Mouse (Mus musculus): ENCODE measurements around the gene Nhlrc4.

Nhlrc4 gene

DNA sequence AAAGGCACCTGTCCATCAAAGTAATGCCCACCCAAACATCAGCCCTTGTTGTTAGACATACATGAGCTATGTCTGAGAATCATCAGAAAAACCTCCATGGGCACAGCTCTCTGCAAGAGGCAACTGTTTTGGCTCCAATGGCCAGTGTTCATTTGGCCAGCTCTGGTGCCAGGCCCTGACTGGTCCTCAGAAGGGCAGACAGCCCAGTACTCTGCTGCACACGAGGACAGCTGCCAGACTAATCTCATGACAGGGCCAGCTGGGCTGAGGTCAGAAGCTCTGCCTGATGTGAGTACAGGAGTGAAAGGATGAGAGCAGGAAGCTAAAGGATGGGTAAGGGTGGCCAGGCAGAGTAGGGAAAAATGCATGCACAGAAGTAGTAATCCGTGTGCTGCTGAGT lies 19.4 kb downstream of the Nhlrc4 start:
- in situ Hi-C loops (cut with MboI, MseI): no loop called here

DNA sequence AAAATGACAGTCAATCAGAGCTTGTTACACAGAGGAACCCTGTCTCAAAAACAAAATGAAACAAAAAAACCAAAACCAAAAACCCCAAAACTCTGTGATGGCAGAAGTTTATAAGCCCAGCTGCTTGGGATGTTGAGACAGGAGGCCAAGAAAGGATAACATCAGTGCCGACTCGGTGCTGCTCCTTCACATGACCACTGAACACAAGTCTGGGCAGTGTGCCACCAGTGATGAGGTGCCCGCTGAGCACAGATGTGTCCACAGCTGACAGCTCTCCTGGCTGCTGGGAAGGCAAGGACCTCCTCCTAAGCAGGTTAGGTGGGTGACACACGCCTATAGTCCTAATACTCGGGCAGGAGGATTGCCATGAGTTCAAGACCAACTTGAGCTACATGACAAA lies 22.6 kb downstream of the Nhlrc4 start:
- in situ Hi-C loops (cut with MboI, MseI): no loop called here

- in situ Hi-C loops (cut with MboI, MseI): no loop called here
Observed at GRCm38 (mm10) chr17:25919786-25920642, 24.7 kb downstream of the Nhlrc4 start.

- in situ Hi-C loops (cut with MboI, MseI): no loop called here
Observed at GRCm38 (mm10) chr17:25919144-25919785, 25.5 kb downstream of the Nhlrc4 start, which contains the start of gene Rab40c. Gene Rab40c, minus strand, starts transcription at chr17:25919727.

- in situ Hi-C loops (cut with MboI, MseI): no loop called here
Observed at GRCm38 (mm10) chr17:25918037-25918750, 26.6 kb downstream of the Nhlrc4 start.

GRCm38 (mm10) chr17:25916931-25917647 lies 27.7 kb downstream of the Nhlrc4 start:
- in situ Hi-C loops (cut with MboI, MseI): no loop called here

- in situ Hi-C loops (cut with MboI, MseI): no loop called here
Observed at GRCm38 (mm10) chr17:25914295-25914694, 30.5 kb downstream of the Nhlrc4 start.

- in situ Hi-C loops (cut with MboI, MseI): no loop called here
Observed at GRCm38 (mm10) chr17:25913877-25914275, 30.9 kb downstream of the Nhlrc4 start.

GRCm38 (mm10) chr17:25913186-25913876 lies 31.4 kb downstream of the Nhlrc4 start:
- in situ Hi-C loops (cut with MboI, MseI): no loop called here

DNA sequence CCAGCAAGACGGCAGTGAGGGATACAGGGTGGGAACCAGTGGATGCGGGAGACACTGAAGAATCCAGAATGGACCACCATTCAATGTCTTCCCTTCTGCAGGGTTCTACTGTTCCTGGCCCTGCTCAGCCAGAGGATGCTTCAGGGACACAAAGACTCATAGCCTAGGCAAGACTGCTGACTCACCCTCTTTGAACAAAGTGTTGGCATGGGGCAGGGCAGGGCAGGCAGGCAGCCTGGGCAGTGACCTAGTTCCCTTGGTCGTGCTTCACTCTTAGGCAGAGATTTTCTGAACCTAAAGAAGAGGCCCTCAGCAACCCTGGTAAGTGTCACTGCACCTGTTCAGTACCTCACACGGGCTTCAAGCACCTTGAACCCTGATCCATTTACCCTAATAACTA lies 32.9 kb downstream of the Nhlrc4 start:
- in situ Hi-C loops (cut with MboI, MseI): no loop called here

- in situ Hi-C loops (cut with MboI, MseI): no loop called here
Observed at GRCm38 (mm10) chr17:25907640-25908039, 37.1 kb downstream of the Nhlrc4 start.

DNA sequence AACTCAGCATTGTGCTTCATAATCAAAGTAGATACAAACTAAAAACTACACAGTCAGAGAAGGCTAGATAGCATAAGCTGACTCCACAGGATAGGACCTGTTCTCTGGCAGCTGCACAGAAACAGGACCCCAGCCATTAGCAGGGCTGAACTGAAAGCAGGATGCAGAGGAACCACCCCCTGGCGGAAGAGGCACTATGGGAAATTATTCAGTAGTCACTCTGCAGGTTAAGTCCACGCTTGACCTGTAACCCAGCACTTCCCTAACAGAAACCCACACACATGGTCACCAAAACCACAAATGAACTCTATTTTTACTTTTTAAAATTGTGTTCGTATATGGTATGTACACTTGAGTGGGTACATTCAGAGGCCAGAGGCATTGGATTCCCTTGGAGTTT lies 41.7 kb downstream of the Nhlrc4 start:
- in situ Hi-C loops (cut with MboI, MseI): no loop called here

DNA sequence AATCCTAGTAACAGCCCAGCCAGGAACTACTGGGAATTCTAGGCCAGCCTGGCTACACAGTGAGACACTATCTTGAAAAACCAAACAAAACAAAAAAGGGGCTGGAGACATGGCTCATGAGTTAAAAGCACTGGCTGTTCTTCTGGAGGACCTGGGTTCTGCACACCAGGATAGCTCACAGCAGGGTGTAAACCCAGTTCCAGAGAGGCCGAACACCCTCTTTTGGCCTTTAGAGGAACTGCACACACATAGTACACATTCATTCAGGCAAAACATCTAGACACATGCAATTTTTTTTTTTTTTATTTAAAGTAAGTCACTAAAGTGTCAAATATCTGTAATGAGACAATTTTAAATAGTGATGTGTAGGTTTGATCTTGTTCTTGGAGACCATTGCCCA lies 44.6 kb downstream of the Nhlrc4 start:
- in situ Hi-C loops (cut with MboI, MseI): no loop called here

- in situ Hi-C loops (cut with MboI, MseI): no loop called here
Observed at GRCm38 (mm10) chr17:25895891-25896290, 48.9 kb downstream of the Nhlrc4 start.

GRCm38 (mm10) chr17:25895415-25895814 lies 49.3 kb downstream of the Nhlrc4 start:
- in situ Hi-C loops (cut with MboI, MseI): no loop called here

GRCm38 (mm10) chr17:25893975-25894617 lies 50.7 kb downstream of the Nhlrc4 start:
- in situ Hi-C loops (cut with MboI, MseI): no loop called here
